Mouse (Mus musculus) lung, postnatal 10 days (tissue): ENCODE results near the gene Sorcs2.

Experiments
- DNase-seq: peaks from one replicate; pipeline ENCODE4 v3.0.0; 2021

Gene Sorcs2

DNA sequence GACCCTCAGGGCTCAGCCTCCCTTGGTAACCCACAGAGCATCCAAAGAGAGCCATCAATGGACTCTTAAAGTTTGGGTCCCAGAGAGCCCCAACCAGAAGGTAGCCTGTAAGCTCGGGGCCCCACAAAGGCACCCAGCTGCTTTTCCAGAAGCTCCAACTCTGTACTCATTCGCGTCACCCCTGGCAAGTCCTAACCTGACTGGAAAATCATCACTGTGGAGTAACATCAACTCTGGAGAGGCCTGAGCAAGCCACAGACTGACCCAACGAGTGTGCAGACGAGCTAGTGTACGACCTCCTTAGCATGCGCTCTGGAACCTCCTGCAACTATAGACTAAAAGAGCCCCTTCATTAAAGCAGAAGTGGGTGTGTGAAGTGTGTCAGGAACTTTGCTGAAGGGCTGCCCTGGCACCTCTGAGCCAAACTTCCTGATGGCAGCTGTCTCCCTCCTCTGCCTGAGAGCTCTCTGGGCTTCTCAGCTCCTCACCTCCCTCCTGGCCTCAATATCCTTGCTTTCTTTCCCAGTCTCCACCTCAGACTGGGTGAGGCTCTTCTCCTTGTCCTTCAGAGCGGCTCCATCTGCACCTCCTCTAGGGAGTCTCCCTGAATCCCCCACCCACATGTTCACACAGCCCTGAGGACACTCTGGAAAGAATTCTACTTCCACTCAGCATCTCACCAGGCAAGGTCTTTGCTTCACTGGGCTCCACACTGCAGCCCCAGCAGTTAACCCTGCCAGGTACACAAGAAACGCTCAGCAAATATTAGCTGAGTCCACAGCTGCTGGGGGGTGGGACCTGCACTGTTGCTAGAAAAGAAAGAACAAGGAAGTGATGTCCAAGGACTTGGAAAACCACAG, 8.0 kb downstream of the Sorcs2 start:
- peak; percentile 73 for DNase-seq

DNA sequence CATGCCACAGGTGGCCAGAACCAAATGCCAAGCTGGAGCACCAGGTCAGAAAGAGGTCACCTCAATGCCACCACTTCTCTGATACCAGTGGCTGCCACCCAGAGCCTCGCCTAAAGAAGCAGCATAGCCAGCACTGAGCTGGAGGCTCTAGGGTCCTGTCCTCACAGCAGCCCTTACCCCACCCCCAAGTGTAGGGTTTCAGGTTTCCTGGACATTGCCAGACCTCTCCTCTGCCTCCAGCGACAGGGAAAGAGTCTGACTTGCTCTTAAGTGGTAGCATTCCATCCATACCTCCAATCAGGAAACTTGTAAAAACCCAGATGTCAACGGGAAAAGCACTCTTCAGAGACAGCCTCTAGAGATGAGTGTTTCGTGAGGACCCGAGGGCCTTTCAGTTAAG, 12.9 kb downstream of the Sorcs2 start:
- DNase-seq = peak; percentile 66

GRCm38 (mm10) chr5:36383431-36383830, 14.5 kb downstream of the Sorcs2 start:
- DNase-seq = no peak

DNA sequence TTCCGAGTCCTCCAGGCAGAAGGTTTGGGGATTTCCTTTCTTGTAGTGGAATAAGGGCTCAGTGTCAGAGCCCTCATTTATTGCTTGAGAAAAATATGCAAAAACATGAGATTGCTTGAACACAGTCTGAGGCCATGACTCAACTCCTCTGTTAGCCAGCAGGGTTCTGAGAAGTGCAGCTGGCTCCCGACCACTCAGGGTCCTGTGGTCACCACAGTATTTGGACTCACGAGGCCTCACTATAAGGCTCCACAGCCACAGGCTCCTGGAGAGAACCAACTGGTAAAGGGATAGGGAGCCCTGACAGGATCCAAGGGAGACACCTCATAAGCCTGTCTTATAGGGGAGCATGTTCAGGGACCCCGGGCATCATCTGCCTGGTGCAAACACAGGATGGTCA, 15.2 kb downstream of the Sorcs2 start:
- no peak for DNase-seq

DNA sequence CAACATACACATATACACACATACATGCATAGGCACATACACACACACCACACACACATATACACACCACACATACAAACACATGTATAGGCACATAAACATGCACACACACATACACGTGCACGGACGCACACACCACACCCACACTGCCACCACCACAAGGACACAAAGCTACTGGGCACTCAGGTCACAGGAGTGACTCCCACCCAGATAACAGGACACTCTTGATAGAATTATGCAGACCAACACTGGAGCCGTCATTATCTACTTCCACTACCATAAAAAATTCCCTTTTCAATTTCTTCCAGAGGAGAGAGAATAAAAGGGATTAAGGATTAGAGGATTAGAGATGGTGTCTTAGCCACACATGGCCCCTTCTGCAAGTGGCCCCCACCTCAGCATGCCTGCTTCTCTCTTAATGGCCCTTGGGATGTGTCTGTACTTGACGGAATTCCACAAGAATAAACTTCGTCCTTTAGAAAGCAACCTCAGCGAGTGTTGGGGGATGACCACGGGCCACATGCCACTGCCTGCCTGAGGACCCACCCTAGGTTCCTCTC, 15.7 kb downstream of the Sorcs2 start:
- no peak for DNase-seq

GRCm38 (mm10) chr5:36379938-36380511, 17.9 kb downstream of the Sorcs2 start:
- peak; percentile 71 for DNase-seq

DNA sequence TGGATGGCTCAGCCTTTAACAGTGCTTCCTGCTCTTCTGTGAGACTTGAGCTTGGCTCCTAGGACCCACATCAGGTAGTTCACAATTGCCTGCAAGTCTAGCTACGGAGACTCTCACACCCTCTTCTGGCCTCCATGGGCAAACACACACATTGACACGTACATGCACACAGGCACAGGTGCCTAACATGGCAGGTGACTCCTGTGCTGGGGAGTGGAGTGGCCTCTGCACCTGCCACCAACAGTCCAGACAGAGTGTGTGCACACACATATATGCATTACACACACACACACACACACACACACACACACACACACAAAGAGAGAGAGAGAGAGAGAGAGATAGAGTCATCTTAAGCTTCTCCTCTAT, 19.6 kb downstream of the Sorcs2 start:
- no peak for DNase-seq

GRCm38 (mm10) chr5:36377456-36378369, 20.2 kb downstream of the Sorcs2 start:
- DNase-seq = peak; percentile 74

GRCm38 (mm10) chr5:36375886-36376285, 22.1 kb downstream of the Sorcs2 start:
- DNase-seq = no peak

GRCm38 (mm10) chr5:36374221-36375050, 23.5 kb downstream of the Sorcs2 start:
- DNase-seq = no peak

GRCm38 (mm10) chr5:36373246-36373891, 24.6 kb downstream of the Sorcs2 start:
- peak; percentile 74 for DNase-seq

DNA sequence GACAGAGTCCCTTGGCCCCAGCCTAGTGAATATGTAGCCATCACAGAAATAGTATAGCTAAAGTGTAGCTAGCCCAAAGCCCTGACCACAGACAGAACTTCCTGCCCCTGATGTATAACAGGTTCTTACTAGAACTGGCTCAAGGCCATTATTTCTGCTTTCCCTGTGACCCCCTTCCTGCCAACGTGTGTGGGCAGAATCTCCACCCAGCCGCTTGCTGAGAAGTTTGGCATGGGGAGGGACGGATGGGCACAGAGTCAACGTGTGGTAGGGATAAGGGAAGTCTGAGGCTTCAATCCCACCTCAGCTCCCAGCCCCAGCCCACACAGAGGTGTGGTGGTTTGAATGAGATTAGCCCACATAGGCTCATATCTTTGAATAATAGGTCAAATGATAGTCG, 26.2 kb downstream of the Sorcs2 start:
- no peak for DNase-seq

DNA sequence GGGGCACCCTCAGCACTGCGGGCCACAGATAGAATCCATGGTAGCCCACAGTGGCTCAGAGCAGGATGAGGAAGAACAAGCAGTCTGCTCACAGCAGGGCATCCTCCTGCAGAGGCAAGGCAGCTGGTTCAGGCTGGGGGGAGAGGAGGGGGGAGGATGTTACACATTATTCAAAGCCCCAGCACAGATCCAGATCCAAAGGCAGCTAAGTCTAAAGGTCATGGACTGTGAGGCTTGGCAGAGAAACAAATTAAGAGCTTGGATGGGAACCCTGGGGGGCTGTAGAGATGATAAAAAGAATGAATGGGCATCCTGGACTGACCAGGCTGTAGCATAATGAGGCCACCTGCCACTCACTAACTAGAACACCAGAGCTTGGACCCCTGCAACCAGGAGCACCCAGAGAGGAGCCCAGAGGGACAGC, 28.7 kb downstream of the Sorcs2 start:
- no peak for DNase-seq

GRCm38 (mm10) chr5:36368511-36369135, 29.3 kb downstream of the Sorcs2 start:
- DNase-seq = no peak

DNA sequence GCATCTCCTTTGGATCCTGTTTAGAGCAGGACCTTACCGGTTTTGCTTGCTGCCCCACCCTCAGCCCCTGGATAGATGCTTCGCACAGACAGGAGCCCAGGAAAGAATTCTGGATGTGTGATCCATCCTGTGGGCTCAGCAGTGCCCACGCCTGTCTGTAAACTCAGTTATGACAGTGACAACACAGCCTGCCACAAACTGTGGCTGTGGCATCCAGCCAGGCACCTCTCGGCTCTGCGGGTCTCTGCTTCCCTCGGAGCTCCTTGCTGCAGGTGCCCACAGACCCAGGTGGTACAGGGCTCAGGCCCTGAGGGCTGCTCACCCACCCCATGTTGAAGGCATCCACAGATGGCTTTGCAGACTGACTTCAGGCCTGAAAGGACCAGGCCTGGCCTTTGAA, 30.0 kb downstream of the Sorcs2 start:
- DNase-seq = no peak

- peak; percentile 35 for DNase-seq
Observed at GRCm38 (mm10) chr5:36367181-36367610, 30.7 kb downstream of the Sorcs2 start.

DNA sequence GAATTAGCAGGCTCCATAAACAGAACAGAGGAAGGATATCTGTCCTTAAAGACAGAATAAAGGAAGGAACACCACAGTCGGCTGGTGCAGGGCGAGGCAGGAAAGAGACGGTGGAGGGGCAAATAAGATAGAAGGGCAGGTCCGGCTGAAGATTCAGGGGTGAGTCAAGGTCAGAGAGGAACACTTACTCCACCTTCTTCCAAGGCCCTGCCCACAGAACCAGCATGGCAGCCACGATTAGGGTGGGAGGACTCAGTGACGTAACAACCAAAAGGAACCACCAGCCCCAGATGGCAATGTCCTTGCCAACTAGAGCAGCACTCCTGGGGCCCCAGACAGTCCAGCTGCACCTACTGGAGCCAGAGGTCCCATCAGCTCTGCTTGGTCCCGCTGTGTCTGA, 36.2 kb downstream of the Sorcs2 start:
- no peak for DNase-seq

DNA sequence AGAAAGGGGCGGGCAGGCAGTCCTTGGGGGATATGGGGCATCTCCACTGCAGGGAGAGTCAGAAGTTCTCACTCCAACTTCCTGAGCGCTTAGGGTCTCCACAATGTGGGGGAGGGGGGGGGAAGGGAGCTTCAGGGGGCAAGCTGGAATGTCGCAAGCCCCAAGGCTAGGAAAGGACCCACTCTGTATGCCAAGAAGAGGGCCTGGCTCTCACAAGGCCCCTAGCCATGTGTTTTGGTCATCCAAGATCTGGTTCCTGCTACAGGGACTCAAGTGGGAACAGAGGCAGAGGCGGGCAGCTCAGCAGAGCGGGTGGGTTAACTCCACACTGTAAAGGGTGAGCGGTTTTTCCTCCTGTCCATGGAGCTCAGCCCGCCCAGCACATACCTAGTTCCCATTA, 37.6 kb downstream of the Sorcs2 start:
- DNase-seq = no peak

- no peak for DNase-seq
Observed at GRCm38 (mm10) chr5:36359535-36360243, 38.2 kb downstream of the Sorcs2 start.

DNA sequence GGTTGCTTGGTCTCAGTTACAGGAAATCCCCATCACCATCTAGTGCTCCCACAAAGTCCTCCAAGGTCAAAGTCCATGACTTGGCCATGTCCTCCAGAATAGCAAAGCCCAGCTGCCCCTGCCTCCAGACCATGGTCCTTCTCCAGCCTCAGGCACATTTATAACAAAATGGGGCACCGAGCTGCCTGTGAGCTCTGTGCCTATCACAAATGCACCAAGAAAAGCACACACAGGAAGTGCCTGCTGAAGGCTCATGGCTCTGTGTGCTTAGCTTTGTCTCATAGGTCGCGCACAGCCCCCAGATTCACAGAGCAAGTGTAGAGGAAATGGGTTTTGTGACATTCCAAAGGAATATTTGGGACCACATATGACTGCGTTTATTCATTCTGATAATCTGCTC, 39.8 kb downstream of the Sorcs2 start:
- no peak for DNase-seq

DNA sequence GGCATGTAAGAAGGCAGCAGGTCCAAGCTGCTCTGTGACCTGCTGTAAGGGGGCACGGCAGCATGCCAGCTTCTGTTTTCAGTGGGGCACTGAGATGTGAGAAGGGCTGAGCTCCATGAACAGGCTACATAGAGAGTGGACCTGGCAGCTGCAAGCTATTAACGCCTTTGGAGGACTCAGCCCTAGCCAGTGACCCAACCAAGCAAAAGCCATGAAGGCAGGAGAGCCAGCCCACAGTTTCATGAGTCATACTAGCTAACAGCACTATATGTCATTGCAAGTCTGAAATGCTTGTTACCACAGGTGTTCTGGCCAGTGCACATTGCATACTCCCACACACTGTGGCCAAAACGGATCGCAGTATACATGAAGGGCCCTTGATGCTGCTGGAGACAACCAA, 41.3 kb downstream of the Sorcs2 start:
- DNase-seq = no peak
